Mouse (Mus musculus) stomach, postnatal 0 days (tissue): ENCODE data around the gene Sytl1.

Experiments
- CTCF ChIP-seq: IDR thresholded peaks from 2 replicates; pipeline ENCODE4 v1.5.1; 2016; ENCODE audit warnings: antibody characterized with exemption, low read depth, mild to moderate bottlenecking, moderate library complexity
- EP300 ChIP-seq: optimal IDR thresholded peaks from 2 replicates; pipeline ENCODE3; 2016; ENCODE audit warnings: antibody characterized with exemption

GRCm38 (mm10) chr4:133305825-133306224 is 42.9 kb upstream of the Sytl1 start:
- TF ChIP-seq CTCF (no peak), EP300 (no peak)
